Mouse (Mus musculus): ENCODE results near the gene Tecr.

- TF ChIP-seq EP300 (IDR thresholded peaks at IDR 0.05; ENCODE audit: low read length) = no peak
- TF ChIP-seq ELF1 (IDR thresholded peaks at IDR 0.05; ENCODE audit: low read depth, low read length) = no peak
- no peak for TF ChIP-seq TBP (conservative IDR thresholded peaks at IDR 0.05; ENCODE audit: low read depth, low read length)
- no peak for TF ChIP-seq POLR2A (IDR thresholded peaks at IDR 0.05; ENCODE audit: low read depth, low read length)
- TF ChIP-seq MXI1 (IDR thresholded peaks at IDR 0.05; ENCODE audit: low read depth, low read length) = no peak
- no peak for TF ChIP-seq CHD2 (IDR thresholded peaks at IDR 0.05; ENCODE audit: low read length)
- TF ChIP-seq SIN3A (IDR thresholded peaks at IDR 0.05; ENCODE audit: low read length) = no peak
- no peak for TF ChIP-seq HCFC1 (IDR thresholded peaks at IDR 0.05; ENCODE audit: low read depth, low read length)
- no peak for TF ChIP-seq USF1 (IDR thresholded peaks at IDR 0.05; ENCODE audit: low read depth, low read length)
- no peak for TF ChIP-seq CTCF (conservative IDR thresholded peaks at IDR 0.05 in 1 of 2, IDR thresholded peaks at IDR 0.05 in 1 of 2; ENCODE audit: low read depth in 2 of 2, low read length in 2 of 2)
- TF ChIP-seq ZMIZ1 (IDR thresholded peaks at IDR 0.05; ENCODE audit: low read depth, low read length) = no peak
Measured at GRCm38 (mm10) chr8:83588886-83589285, 18.9 kb downstream of the Tecr start.

Measured in CH12.LX (cell line).